Mouse (Mus musculus) gastrocnemius, postnatal 25 days (tissue): Measurements from ENCODE around the gene Il17rb. TPM values are rescaled to one million over a fixed set of nuclear protein-coding genes. Genes with fewer than 3 reads are reported as not detected.

Source experiments
- DNase-seq: peaks from one replicate; pipeline ENCODE4 v3.0.0; 2022
- long read RNA-seq, 2 experiments: library from polyadenylated mRNA; stranded (forward); transcript quantifications; one replicate each; pipeline ENCODE4 v2.0.0; 2021
- total RNA-seq, 2 experiments: library from RNA; stranded (reverse); gene quantifications; 1 replicate in 1 of 2; 2 replicates in 1 of 2; pipeline ENCODE4 v1.2.3; 2021

The Il17rb gene
- under 1 TPM in 1 of 2 experiments, not detected in 1; 0.19 TPM for total RNA-seq
- long read RNA-seq, experiment 1 = 0 reads
- long read RNA-seq, experiment 2 = 0 reads

DNA sequence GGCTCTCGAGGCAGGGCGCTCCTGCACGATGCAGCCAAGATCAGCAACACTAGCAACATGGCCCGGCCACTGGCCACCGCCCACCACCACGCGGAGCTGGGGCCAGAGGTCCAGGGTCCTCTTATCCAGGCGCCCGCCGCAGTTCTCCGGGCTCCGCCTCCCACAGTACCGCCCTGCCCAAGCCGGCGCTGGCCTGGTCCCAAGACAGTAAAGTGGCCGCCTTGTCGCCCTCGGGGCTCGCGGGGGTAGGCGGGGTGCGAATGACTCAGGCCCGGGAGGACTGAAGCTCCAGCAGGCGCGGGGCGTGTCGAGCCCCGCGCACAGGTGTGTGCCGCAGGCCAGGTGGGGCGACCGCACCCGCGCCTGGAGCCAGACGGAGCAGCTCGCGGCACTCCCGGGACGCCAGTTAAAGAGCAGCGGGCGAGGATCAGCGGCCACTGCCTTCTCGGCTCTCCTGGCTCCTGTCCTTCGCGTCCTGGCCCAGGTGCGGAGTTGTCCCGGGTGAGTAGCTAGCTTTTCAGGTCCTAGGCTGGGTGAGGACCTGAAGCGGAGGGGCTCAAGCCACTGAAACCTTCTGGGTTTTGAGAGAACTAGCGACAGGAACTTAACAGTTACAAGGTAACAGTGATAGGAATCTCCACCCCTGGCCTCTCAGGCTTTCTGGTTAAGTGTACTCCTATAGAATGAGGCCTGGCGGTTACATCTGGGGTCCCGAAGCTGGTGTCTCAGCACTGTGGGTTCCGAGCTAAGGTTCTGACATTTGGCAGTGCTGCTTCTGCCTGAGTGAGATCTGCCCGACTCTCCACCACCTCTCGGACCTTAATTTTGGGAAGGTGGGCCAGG, at the start of gene Il17rb, which contains the start of gene Chdh:
Gene Il17rb (minus strand): TSS at position 164 of the 843 bp plus-strand sequence.
Gene Chdh (plus strand): TSS at position 291 of the 843 bp plus-strand sequence.
- DNase-seq = peak; percentile 40

DNA sequence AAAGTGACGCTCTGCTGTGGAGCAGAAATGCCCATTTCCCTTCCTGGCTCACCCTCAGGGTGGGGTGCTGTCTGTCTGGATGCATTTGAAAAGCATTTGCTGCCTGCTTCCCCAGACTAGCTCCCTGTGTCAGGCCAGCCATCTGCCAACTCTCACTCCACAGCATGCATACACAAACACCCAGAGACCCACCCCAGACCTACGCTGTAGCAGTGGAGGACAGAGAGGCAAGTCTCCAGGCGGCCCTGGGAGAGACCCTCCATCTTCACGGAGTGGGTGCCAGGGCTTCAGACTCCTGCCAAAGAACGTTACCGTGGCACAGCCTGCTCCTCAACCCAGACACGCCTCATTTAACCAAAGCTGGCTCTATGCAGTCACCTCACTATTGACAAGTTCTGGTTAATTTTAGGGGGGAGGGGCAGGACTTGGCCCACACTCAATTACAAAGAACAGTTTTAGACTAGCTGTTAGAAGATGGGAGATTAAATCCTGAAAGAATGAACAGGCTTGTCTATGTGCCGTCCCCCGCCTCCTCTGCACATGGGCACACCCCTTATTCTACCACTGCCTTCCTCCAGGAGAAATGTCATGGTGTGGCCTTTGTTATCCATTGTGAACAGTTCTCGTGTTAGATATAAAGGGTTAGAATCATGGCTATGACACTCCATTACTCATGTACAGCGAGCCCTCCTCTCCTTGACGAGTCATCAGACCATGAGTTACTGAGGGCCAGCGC, 47.5 kb upstream of the Il17rb start:
- no peak for DNase-seq

GRCm38 (mm10) chr14:30054922-30055321, 46.2 kb upstream of the Il17rb start:
- DNase-seq = no peak

- DNase-seq = no peak
Measured at GRCm38 (mm10) chr14:30050280-30050679, 41.6 kb upstream of the Il17rb start.

GRCm38 (mm10) chr14:30048049-30048448, 39.4 kb upstream of the Il17rb start:
- DNase-seq = no peak

DNA sequence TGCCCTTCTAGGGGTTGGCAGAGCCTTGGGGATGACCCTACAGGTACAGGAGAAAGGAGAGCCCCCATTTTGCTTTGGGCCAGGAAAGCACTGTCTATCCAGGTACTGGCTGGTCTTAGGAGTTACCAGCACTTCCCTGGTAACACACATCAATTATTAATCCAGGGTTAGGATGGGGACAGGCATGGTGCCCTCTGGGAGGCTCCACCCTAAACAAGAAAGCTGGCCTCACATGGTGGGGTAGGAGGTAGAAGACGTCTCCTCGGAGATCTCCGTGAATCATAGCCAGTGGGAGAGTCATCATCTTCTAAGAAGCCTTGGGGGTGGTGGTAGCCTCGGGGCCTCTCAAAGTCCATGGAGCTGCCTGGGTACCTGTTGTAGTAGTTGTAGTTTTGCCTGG, 38.3 kb upstream of the Il17rb start:
- no peak for DNase-seq

GRCm38 (mm10) chr14:30045704-30046220, 37.1 kb upstream of the Il17rb start:
- no peak for DNase-seq

GRCm38 (mm10) chr14:30045239-30045638, 36.5 kb upstream of the Il17rb start:
- DNase-seq = peak; percentile 39

GRCm38 (mm10) chr14:30043356-30043940, 34.8 kb upstream of the Il17rb start:
- no peak for DNase-seq

GRCm38 (mm10) chr14:30041836-30042235, 33.1 kb upstream of the Il17rb start:
- DNase-seq = no peak

DNA sequence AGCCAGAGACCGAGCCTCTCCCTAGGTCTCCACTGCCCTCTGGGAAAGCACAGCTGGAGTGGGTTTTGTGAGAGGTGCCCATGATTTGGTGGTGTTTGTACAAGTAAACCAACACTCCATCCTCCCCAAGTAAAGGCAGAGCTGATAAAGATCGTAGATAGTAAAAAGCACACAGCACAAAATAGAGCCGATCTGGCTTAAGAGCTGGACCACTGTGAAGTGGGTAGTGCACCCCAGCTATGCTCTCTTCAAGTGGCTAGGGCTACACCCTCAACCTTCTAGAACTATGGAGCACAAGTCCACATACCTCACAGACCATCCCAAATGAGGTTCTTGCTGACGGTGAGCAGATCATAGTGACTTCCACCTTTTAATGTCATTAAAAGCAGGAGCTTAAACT, 30.7 kb upstream of the Il17rb start:
- no peak for DNase-seq

DNA sequence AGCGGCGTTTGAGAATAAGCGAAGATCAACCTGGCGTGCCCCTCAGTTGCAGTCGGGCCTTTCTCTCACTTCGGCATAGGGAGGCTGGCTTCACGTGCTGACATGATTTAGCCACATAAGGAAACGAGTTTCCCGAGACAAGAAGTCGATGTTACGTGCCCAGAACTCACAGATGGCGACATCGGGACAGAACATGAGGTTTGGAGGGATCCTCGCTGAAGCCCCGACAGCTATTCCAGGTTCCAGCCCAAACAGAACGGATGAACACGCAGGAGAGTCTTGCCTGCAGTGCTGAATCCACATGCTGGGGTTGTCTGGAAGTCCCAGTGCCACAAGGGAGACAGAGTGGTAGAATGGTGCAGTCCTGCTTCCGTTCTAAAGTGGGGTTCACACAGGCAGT, 29.7 kb upstream of the Il17rb start:
- DNase-seq = no peak

- DNase-seq = no peak
Measured at GRCm38 (mm10) chr14:30033405-30033804, 24.7 kb upstream of the Il17rb start.

DNA sequence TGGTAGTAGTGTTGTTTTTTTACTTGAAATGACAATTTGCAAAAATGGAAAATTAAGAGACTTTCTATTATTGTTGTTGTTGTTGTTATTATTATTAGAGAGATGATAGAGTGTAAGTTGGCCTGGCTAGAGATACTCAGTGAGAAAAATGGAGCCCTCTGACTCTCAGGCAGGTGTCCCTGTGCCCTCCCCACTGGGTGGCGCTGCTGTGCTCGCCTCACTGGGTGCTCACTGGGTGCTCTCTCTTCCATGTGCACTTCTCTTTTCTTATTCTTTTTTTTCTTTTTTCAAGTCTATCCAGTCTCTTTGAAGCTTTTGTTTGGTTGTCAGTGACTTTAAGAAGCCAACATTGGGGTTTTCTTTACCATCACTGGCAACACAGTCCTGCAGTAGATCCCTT, 18.7 kb upstream of the Il17rb start:
- no peak for DNase-seq

DNA sequence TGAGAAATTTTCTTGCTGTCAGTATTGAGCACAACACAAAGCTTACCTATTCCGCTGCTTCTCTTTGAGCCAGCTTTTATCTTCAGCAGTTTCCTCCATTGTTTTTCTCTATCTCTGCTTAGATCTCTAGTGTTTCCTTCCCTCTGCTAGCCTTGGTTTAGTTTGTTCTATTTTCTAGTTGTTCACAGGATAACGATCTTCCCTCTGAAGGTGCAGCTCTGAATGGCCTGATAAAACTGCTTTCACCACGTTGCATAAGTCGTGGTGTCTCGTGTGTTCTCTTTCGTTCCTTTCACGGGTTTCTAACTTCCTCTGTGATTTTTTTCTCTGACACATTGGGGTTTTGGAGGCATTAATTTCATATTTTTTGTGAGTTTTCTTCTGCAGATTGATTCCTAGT, 15.7 kb upstream of the Il17rb start:
- DNase-seq = no peak

DNA sequence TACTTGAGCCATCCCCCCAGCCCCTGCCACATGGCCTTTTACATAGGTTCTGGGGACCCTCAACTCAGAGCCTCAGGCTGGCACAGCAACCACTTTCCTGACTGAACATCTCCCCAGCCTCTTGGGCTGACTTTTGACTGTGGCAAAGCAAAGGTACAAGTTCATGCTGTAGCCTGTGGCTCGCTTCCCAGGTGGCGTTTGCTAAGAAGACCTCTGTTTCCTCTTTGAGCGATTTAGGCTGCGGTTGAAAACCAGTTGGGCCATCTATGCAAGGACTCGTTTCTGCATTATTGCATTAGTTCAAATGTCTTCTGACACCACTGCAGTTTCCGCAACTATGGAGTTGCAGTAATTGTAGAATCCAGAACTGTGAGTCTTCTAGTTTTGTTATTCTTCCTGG, 13.8 kb upstream of the Il17rb start:
- DNase-seq = no peak

- DNase-seq = no peak
Measured at GRCm38 (mm10) chr14:30019792-30020575, 11.3 kb upstream of the Il17rb start.

- DNase-seq = no peak
Measured at GRCm38 (mm10) chr14:30019375-30019774, 10.7 kb upstream of the Il17rb start.

DNA sequence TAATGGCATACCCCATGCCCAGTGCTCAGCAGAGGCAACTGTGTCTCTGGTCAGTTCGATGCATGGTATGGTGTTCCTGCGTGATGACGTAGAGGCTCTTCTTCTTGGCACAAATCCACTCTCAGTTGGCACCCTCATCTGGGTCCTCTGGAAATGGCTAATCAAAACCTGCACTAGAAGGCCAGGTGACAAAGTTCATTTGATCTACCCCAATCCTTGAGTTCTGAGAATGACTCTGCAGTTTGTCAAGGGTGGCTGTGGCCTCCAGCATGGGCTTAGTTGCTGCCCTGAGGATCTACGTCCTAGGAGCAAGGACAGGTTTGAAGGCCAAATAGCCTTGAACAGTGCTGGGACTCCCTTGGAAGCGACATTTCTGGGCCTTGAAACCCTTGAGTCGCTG, 10.2 kb upstream of the Il17rb start:
- DNase-seq = no peak

DNA sequence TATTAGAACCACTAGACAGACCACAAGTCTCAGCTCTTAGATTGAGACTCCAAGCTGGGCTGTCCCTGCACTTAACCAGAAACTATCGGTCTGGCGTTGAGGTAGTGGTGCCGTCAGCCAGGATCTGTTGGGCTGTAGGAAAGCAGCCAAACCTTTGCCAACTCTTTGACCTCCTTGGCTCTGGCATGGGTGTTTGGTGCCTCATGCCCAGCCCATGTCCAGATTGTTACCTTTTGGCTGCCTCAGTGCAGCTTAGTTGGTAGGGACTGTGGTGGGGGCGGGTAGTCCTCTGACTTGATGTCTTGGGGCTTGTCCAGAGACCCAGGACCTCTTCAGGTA, 9.7 kb upstream of the Il17rb start:
- peak; percentile 19 for DNase-seq

- no peak for DNase-seq
Measured at GRCm38 (mm10) chr14:30017794-30018462, 9.2 kb upstream of the Il17rb start.
